Mouse (Mus musculus) inflammation-experienced regulatory T-cells (primary cell): Measurements from ENCODE around the gene 1700029I15Rik. TPM values are rescaled to one million over a fixed set of nuclear protein-coding genes. Genes with fewer than 3 reads are reported as not detected.

Experiments
- polyA plus RNA-seq, 2 experiments: library from polyadenylated mRNA; unstranded; fragments of 100-300 nt; shearing (Covaris generic); gene quantifications; one replicate each; pipeline ENCODE4 v1.2.1; 2017

The 1700029I15Rik gene
- 1 to 10 TPM; 7.4 to 8.3 TPM for polyA plus RNA-seq

GRCm38 (mm10) chr2:92381901-92382588 lies at the start of gene 1700029I15Rik:
1700029I15Rik (plus strand) TSS chr2:92382538.

GRCm38 (mm10) chr2:92374514-92374913 lies 7.8 kb upstream of the 1700029I15Rik start, which contains the start of the genes Pex16 and Large2:
Pex16 (plus strand) TSS chr2:92374676.
Large2 (minus strand) TSS chr2:92374869.

GRCm38 (mm10) chr2:92401091-92401561 lies 18.8 kb downstream of the 1700029I15Rik start, which contains the start of gene Mapk8ip1:
Mapk8ip1 (minus strand) TSS chr2:92401263.

GRCm38 (mm10) chr2:92433578-92434374 lies 51.4 kb downstream of the 1700029I15Rik start, which contains the start of gene Cry2:
Cry2 (minus strand) TSS chr2:92434043.

Other genes with a start within 250 kb of the 1700029I15Rik start
- 10 to 100 TPM; 47.2 to 51.1 TPM for gene Pex16, start 7.9 kb upstream of the 1700029I15Rik start, polyA plus RNA-seq
- gene Large2, start 7.7 kb upstream of the 1700029I15Rik start, polyA plus RNA-seq, result 1 to 10 TPM in 1 of 2 experiments, under 1 TPM in 1; 0.47 to 1.7 TPM
- 1 to 10 TPM; 2.6 to 4.9 TPM for gene Mapk8ip1, start 18.7 kb downstream of the 1700029I15Rik start, polyA plus RNA-seq
- gene Cry2, start 51.5 kb downstream of the 1700029I15Rik start, polyA plus RNA-seq, result 10 to 100 TPM; 20.0 to 24.9 TPM
- 10 to 100 TPM; 58.0 to 97.5 TPM for gene Slc35c1, start 78.0 kb downstream of the 1700029I15Rik start, polyA plus RNA-seq
- 1 to 10 TPM in 1 of 2 experiments, under 1 TPM in 1; 0.42 to 3.4 TPM for gene Chst1, start 217.2 kb downstream of the 1700029I15Rik start, polyA plus RNA-seq